Comparison of ENCODE assay signal across 8 mouse cellular contexts in the genomic region with DNA sequence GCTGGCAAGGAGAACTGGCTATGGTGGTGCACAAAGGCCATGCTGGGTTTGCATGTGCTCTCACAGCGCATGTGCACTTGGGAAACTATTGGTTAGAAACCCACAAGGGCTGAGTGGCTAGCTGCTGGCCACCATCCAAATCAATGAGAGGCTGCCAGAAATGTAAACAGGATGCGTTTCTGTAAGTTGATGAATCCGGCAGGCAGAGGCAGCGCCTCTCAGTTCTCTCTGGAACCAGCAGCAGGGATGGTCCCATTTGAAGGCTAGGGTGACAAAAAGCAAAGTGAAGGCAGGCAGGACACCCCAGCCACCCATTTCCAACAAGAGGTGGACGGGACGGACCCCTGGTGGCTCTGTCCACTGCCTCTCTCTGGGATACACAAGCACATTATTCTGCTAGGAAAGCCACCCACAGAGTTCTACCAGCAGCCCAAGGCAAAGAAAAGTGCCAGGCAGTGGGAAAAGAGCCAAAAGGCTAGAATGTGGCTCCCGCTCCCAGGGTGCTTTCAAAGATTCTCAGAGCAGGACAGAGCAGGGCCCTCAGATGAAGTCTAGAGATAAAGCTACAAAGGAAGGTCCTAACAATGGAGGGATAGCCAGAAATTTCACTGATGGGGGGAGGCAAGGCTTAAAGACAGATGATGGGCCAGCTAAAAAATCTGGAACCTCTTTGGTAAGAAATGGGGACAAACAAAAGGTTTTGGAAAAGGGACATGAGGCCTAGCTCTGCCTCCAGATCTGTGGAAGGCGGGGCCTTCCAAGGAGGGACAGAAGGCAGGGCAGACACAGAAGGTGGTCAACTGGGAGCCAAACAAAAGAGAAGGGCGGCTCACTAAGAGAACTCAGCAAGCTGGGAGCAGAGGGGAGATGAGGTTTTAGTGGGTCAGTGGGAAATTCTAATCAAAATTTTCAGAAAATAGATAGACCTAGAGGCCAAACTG. TPM values are rescaled to one million over a fixed set of nuclear protein-coding genes. Genes with fewer than 3 reads are reported as not detected.
DNase-seq lines count a peak whose midpoint lies in the region; ATAC-seq and TF ChIP-seq lines count a peak whose summit lies in the region.

No protein-coding gene starts in this region.

- intact Hi-C loops in heart, postnatal 36 days (cut with DNase I) = loop anchor here (5.0 kb wide), 1 partner anchor 36 kb away; no protein-coding TSS in a partner anchor

- no peak overlapping the region for H3K4me3 ChIP-seq in embryonic facial prominence, embryonic 14.5 days (ENCODE audit: low read depth, low read length)
- H3K4me3 ChIP-seq in liver, embryonic 14.5 days (ENCODE audit: insufficient read depth in 1 of 2, low read depth in 2 of 2, low read length in 2 of 2) = no peak overlapping the region

- peaks cover 40% of the 10 kb centered on the region for H3K4me1 ChIP-seq in embryonic facial prominence, embryonic 14.5 days (ENCODE audit: control insufficient read depth, insufficient read depth, low read length)
- peaks cover 33 to 50% of the 10 kb centered on the region in 2 experiments for H3K4me1 ChIP-seq in liver, embryonic 14.5 days (replicated peaks; ENCODE audit: control insufficient read depth in 2 of 2, insufficient read depth in 2 of 2, low read length in 1 of 2)

- peak overlapping the region; percentile 78 for H3K27ac ChIP-seq in embryonic facial prominence, embryonic 14.5 days (replicated peaks; ENCODE audit: low read depth, low read length)
- H3K27ac ChIP-seq in liver, embryonic 14.5 days = 0 out of 2 replicates have a peak overlapping the region, but pooled peaks have one; percentile 28

- peak; percentile 38 for DNase-seq in urinary bladder, postnatal 25 days (ENCODE audit: low spot score)
- DNase-seq in urinary bladder, postnatal 10 days (ENCODE audit: low spot score) = no peak
- peak; percentile 93 for DNase-seq in embryonic facial prominence, embryonic 14.5 days (ENCODE audit: low spot score)
- peak; percentile 51 to 63 for DNase-seq in heart, postnatal 36 days
- DNase-seq in kidney, postnatal 36 days = peak; percentile 60 to 61
- peak in 1 of 3 experiments; percentile 27 for DNase-seq in liver, embryonic 14.5 days (ENCODE audit: low read depth in 3 of 3, low spot score in 3 of 3)
- DNase-seq in neural tube, embryonic 10.5 days (ENCODE audit: extremely low spot score, low spot score) = peak; percentile 24

- 30% methylated on average over 9 of the region's 9 CpGs for WGBS in embryonic facial prominence, embryonic 14.5 days
- 55% methylated on average over 9 of the region's 9 CpGs for WGBS in liver, embryonic 14.5 days (ENCODE audit: insufficient replicate concordance)

- no peaks in the 10 kb centered on the region for H3K9me3 ChIP-seq in embryonic facial prominence, embryonic 14.5 days (ENCODE audit: control insufficient read depth, low read length)
- H3K9me3 ChIP-seq in liver, embryonic 14.5 days (ENCODE audit: control insufficient read depth, low read length) = no peaks in the 10 kb centered on the region

- H3K9ac ChIP-seq in embryonic facial prominence, embryonic 14.5 days (ENCODE audit: low read depth, low read length) = peak overlapping the region; percentile 17; the same call in 1 of the 2 replicates
- no peak overlapping the region for H3K9ac ChIP-seq in liver, embryonic 14.5 days (replicated peaks)

- TF ChIP-seq CTCF in liver, embryonic 14.5 days (IDR thresholded peaks at IDR 0.05; ENCODE audit: low read depth) = no peak

- H3K27me3 ChIP-seq in embryonic facial prominence, embryonic 14.5 days (replicated peaks; ENCODE audit: control insufficient read depth, insufficient read depth, low read length) = no peaks in the 10 kb centered on the region
- H3K27me3 ChIP-seq in liver, embryonic 14.5 days (ENCODE audit: control insufficient read depth, insufficient read depth, low read length) = no peaks in the 10 kb centered on the region

- H3K4me2 ChIP-seq in embryonic facial prominence, embryonic 14.5 days (ENCODE audit: low read depth, low read length) = peak overlapping the region; percentile 16; the same call in 1 of the 2 replicates
- no peak overlapping the region for H3K4me2 ChIP-seq in liver, embryonic 14.5 days (ENCODE audit: low read depth)

- TF ChIP-seq EP300 in liver, embryonic 14.5 days (IDR thresholded peaks at IDR 0.05; ENCODE audit: low read depth) = no peak

- H3K36me3 ChIP-seq in embryonic facial prominence, embryonic 14.5 days (ENCODE audit: control insufficient read depth, insufficient read depth, low read length) = 0 out of 2 replicates have a peak, but pooled peaks cover 4% of the 10 kb centered on the region
- H3K36me3 ChIP-seq in liver, embryonic 14.5 days (replicated peaks; ENCODE audit: control insufficient read depth, insufficient read depth, low read depth) = no peaks in the 10 kb centered on the region

- peak; percentile 63 for ATAC-seq in embryonic facial prominence, embryonic 14.5 days (ENCODE audit: low read depth)
- no peak for ATAC-seq in liver, embryonic 14.5 days (ENCODE audit: insufficient read depth)
- ATAC-seq in erythroid progenitor cell, adult 5-6 weeks (replicated peaks; ENCODE audit: low FRiP score, poor library complexity, severe bottlenecking) = no peak

RNA-seq across cellular contexts. Expression of a gene that starts 39.0 kb away (rescaled TPM):
- polyA plus RNA-seq in embryonic facial prominence, embryonic 14.5 days (2014; fragmentation: Nextera tagmentation; extraction: Ambion mirVana) = 23.4 and 28.9 TPM in 2 replicates
- total RNA-seq in heart, postnatal 36 days (2021) = 100 to 1,000 TPM; 109 to 114 TPM
- 14.2 and 17.0 TPM in 2 replicates for polyA plus RNA-seq in liver, embryonic 14.5 days (2012; rRNA removed)
- polyA plus RNA-seq in liver, embryonic 14.5 days (2014; fragmentation: Nextera tagmentation; extraction: Ambion mirVana) = 5.4 and 9.6 TPM in 2 replicates
- total RNA-seq in erythroid progenitor cell, adult 5-6 weeks (2015; ENCODE audit: low replicate concordance) = 10.9 and 19.8 TPM in 2 replicates
- total RNA-seq in erythroid progenitor cell, adult 5-6 weeks (2017; ENCODE audit: low replicate concordance) = 11.9 and 12.6 TPM in 2 replicates

Comparison
In these comparisons a context has a peak if more than half of its experiments do, and no peak if none do; other contexts are left out.
1. RNA of a gene that starts 39.0 kb away (total RNA-seq): 109 to 114 TPM in heart, postnatal 36 days; 10.9 to 19.8 TPM in erythroid progenitor cell, adult 5-6 weeks; every median in the first group is over 4 times any median in the second.